Mouse (Mus musculus): ENCODE data around the gene Tssk1. TPM values are rescaled to one million over a fixed set of nuclear protein-coding genes. Genes with fewer than 3 reads are reported as not detected.

The Tssk1 gene
- total and polyA plus RNA-seq, 3 experiments: 0.04 to 0.36 TPM; not detected in 1

GRCm38 (mm10) chr16:17921325-17922162 lies 27.5 kb downstream of the Tssk1 start (continued):
- TF ChIP-seq ETS1 (IDR thresholded peaks at IDR 0.05; ENCODE audit: low read depth, low read length): peak; percentile 69
- TF ChIP-seq MYB (IDR thresholded peaks at IDR 0.05; ENCODE audit: low read depth, low read length): 0 out of 2 replicates have a peak, but pooled peaks have one; percentile 23
- TF ChIP-seq HCFC1 (IDR thresholded peaks at IDR 0.05; ENCODE audit: low read depth, low read length): peak; percentile 93
- TF ChIP-seq BHLHE40 (IDR thresholded peaks at IDR 0.05; ENCODE audit: borderline replicate concordance, low read depth, low read length): peak; percentile 40; the same call in 1 of the 2 replicates

DNA sequence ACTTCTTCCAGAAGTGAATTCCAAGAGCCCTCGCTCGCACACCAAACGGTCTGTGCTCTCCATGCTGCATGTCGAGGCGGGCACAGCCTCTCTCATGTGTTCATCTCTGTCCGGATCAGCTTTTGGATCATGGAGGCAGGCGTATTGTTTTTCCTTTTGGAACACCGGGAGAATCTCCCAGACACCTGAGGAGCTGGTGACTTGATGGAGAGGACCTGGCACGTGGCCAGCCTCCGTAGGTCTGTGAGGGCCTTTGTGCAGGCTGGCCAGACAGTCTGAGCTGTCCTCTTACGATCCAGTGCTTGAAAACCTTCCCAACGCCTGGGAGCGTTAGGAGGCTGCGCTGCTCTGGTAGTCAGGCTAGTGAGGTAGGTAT lies 28.1 kb downstream of the Tssk1 start:
- Histone ChIP-seq H3K27ac (ENCODE audit: control insufficient read depth, low read depth, low read length) (peak overlapping the region; percentile 65), H3K9ac (ENCODE audit: control insufficient read depth, low read depth, low read length, poor library complexity, severe bottlenecking) (peak overlapping the region; percentile 88), H3K79me2 (ENCODE audit: control insufficient read depth, insufficient read depth, low read length, poor library complexity) (peaks cover 8% of the 10 kb centered on the region), H3K9me3 (replicated peaks; ENCODE audit: insufficient read depth, low read length) (no peaks in the 10 kb centered on the region), H3K27me3 (ENCODE audit: control insufficient read depth in 1 of 2, insufficient read depth in 2 of 2, low read length in 2 of 2) (no peaks in the 10 kb centered on the region), H3K4me3 (ENCODE audit: control insufficient read depth in 1 of 2, insufficient read depth in 1 of 2, low read depth in 2 of 2, low read length in 2 of 2) (peak overlapping the region; percentile 90 to 93), H3K36me3 (ENCODE audit: control insufficient read depth in 1 of 2, insufficient read depth in 2 of 2, low read length in 2 of 2) (peaks cover 0 to 3% of the 10 kb centered on the region in 2 experiments; a peak in 1 of 4 replicates), H3K4me1 (ENCODE audit: control insufficient read depth in 1 of 2, insufficient read depth in 2 of 2, low read length in 2 of 2) (peaks cover 0 to 11% of the 10 kb centered on the region in 2 experiments; a peak in 3 of 4 replicates)
- DNase-seq (ENCODE audit: low read depth, low spot score): no peak
- no peak for TF ChIP-seq POLR2AphosphoS5 (IDR thresholded peaks at IDR 0.05; ENCODE audit: borderline replicate concordance, low read depth, low read length)
- no peak for TF ChIP-seq MYC (IDR thresholded peaks at IDR 0.05; ENCODE audit: low read depth, low read length)
- no peak for TF ChIP-seq NELFE (IDR thresholded peaks at IDR 0.05; ENCODE audit: low read depth, low read length)
- TF ChIP-seq JUND (IDR thresholded peaks at IDR 0.05; ENCODE audit: low read depth, low read length): no peak
- TF ChIP-seq RAD21 (IDR thresholded peaks at IDR 0.05; ENCODE audit: low read depth, low read length): no peak
- no peak for TF ChIP-seq ZKSCAN1 (IDR thresholded peaks at IDR 0.05; ENCODE audit: low read depth, low read length)
- TF ChIP-seq ETS1 (IDR thresholded peaks at IDR 0.05; ENCODE audit: low read depth, low read length): no peak
- no peak for TF ChIP-seq NRF1 (IDR thresholded peaks at IDR 0.05; ENCODE audit: insufficient read depth, low read depth, low read length, poor library complexity, severe bottlenecking)
- TF ChIP-seq BHLHE40 (IDR thresholded peaks at IDR 0.05; ENCODE audit: borderline replicate concordance, low read depth, low read length): no peak
- TF ChIP-seq ELF1 (IDR thresholded peaks at IDR 0.05; ENCODE audit: low read depth, low read length): no peak
- TF ChIP-seq TBP (IDR thresholded peaks at IDR 0.05; ENCODE audit: low read depth, low read length): no peak
- no peak for TF ChIP-seq TAL1 (IDR thresholded peaks at IDR 0.05; ENCODE audit: low read length)
- TF ChIP-seq SIN3A (IDR thresholded peaks at IDR 0.05; ENCODE audit: low read length): no peak
- TF ChIP-seq GABPA (IDR thresholded peaks at IDR 0.05; ENCODE audit: low read depth, low read length): no peak
- no peak for TF ChIP-seq CHD2 (IDR thresholded peaks at IDR 0.05; ENCODE audit: low read length)
- no peak for TF ChIP-seq USF2 (IDR thresholded peaks at IDR 0.05; ENCODE audit: borderline replicate concordance in 1 of 2, insufficient read depth in 1 of 2, low read depth in 1 of 2, low read length in 2 of 2)
- TF ChIP-seq MEF2A (IDR thresholded peaks at IDR 0.05; ENCODE audit: extremely low read depth, insufficient replicate concordance, low read depth, low read length, poor library complexity, severe bottlenecking): no peak
- TF ChIP-seq MXI1 (IDR thresholded peaks at IDR 0.05; ENCODE audit: low read depth, low read length): no peak
- TF ChIP-seq MYB (IDR thresholded peaks at IDR 0.05; ENCODE audit: low read depth, low read length): no peak

Measured in MEL (cell line).